In genomic region chr5:33228428-33228827, GRCm38 (mm10) we compare ENCODE assay signal across 8 mouse cellular contexts. TPM values are rescaled to one million over a fixed set of nuclear protein-coding genes. Genes with fewer than 3 reads are reported as not detected.
DNase-seq lines count a peak whose midpoint lies in the region; ATAC-seq lines count a peak whose summit lies in the region.

No protein-coding gene starts in this region.

- no peak overlapping the region for H3K4me2 ChIP-seq in hindbrain, embryonic 16.5 days (ENCODE audit: low read length)

- H3K9ac ChIP-seq in hindbrain, embryonic 16.5 days (ENCODE audit: low read depth, low read length): no peak overlapping the region

- no peaks in the 10 kb centered on the region for H3K27me3 ChIP-seq in hindbrain, embryonic 16.5 days (replicated peaks; ENCODE audit: control insufficient read depth, insufficient read depth, low read length)

- no peaks in the 10 kb centered on the region for H3K9me3 ChIP-seq in hindbrain, embryonic 16.5 days (ENCODE audit: control insufficient read depth, low read length)

- H3K4me3 ChIP-seq in hindbrain, embryonic 16.5 days (ENCODE audit: low read length): no peak overlapping the region

- H3K36me3 ChIP-seq in hindbrain, embryonic 16.5 days (ENCODE audit: control insufficient read depth, insufficient read depth, low read length): no peaks in the 10 kb centered on the region

- ATAC-seq in cerebellum, adult (ENCODE audit: insufficient number of reproducible peaks, low FRiP score, low TSS enrichment): peak; percentile 81
- ATAC-seq in hindbrain, embryonic 16.5 days: peak; percentile 60

- H3K4me1 ChIP-seq in hindbrain, embryonic 16.5 days (ENCODE audit: control insufficient read depth, insufficient read depth, low read depth, low read length): no peaks in the 10 kb centered on the region

- peak overlapping the region; percentile 0; the same call in 1 of the 2 replicates for H3K27ac ChIP-seq in hindbrain, embryonic 16.5 days (ENCODE audit: low read depth, low read length)

- DNase-seq in cerebellum, postnatal 4 days (ENCODE audit: low spot score in 2 of 2): no peak
- peak; percentile 56 for DNase-seq in 3T3-L1 (ENCODE audit: low read depth, low spot score)
- peak; percentile 26 to 71 for DNase-seq in frontal cortex, adult 2 months (ENCODE audit: extremely low spot score in 1 of 2, low spot score in 1 of 2)
- peak; percentile 71 for DNase-seq in lung, postnatal 10 days
- no peak for DNase-seq in embryo, embryonic 10.5 days (ENCODE audit: low spot score)
- DNase-seq in testis, postnatal 14 days (ENCODE audit: low spot score): no peak

- 52% methylated on average over 5 of the region's 5 CpGs for WGBS in hindbrain, embryonic 16.5 days

RNA-seq across cellular contexts. Expression of gene Spon2, which starts 10.2 kb away (rescaled TPM):
- 0.40 and 0.50 TPM in 2 replicates for polyA plus RNA-seq in frontal cortex, adult 2 months (2012; rRNA removed)
- polyA plus RNA-seq in hindbrain, embryonic 16.5 days (2015; fragmentation: Nextera tagmentation; extraction: Ambion mirVana): 4.7 and 6.2 TPM in 2 replicates

RNA-seq across cellular contexts. Expression of gene Ctbp1, which starts 46.4 kb away (rescaled TPM):
- polyA plus RNA-seq in frontal cortex, adult 2 months (2012; rRNA removed): 243 and 263 TPM in 2 replicates
- polyA plus RNA-seq in hindbrain, embryonic 16.5 days (2015; fragmentation: Nextera tagmentation; extraction: Ambion mirVana): 402 and 446 TPM in 2 replicates

Comparison
In these comparisons a context has a peak if more than half of its experiments do, and no peak if none do; other contexts are left out.
1. DNase-seq: peak in 3T3-L1 (single experiment), frontal cortex, adult 2 months (2 of 2) and lung, postnatal 10 days (single experiment); none in cerebellum, postnatal 4 days (0 of 2), embryo, embryonic 10.5 days (single experiment) and testis, postnatal 14 days (single experiment).